Mouse (Mus musculus): ENCODE data around the gene B3gnt6. TPM values are rescaled to one million over a fixed set of nuclear protein-coding genes. Genes with fewer than 3 reads are reported as not detected.

B3gnt6 gene
- polyA plus RNA-seq, 1 experiment from 2014 or later = 0.15 TPM

- Histone ChIP-seq H3K36me3 (replicated peaks) (no peaks in the 10 kb centered on the region), H3K4me3 (replicated peaks) (no peak overlapping the region), H3K4me2 (no peak overlapping the region), H3K9ac (no peak overlapping the region), H3K9me3 (no peaks in the 10 kb centered on the region), H3K4me1 (peaks cover 21% of the 10 kb centered on the region; the same call in 1 of the 2 replicates), H3K27me3 (no peaks in the 10 kb centered on the region), H3K27ac (no peak overlapping the region)
- ATAC-seq (ENCODE audit: low FRiP score) = no peak
- WGBS = 52% methylated on average over 3 of the region's 3 CpGs
These were observed 56.6 kb downstream of the B3gnt6 start for GRCm38 (mm10) chr7:98142648-98143047.

Other genes with a start within 250 kb of the B3gnt6 start
- 18.9 and 19.4 TPM in 2 replicates for gene Myo7a, start 80.0 kb downstream of the B3gnt6 start, polyA plus RNA-seq (2016; fragmentation: Nextera tagmentation; extraction: Ambion mirVana)
- gene Omp, start 54.0 kb downstream of the B3gnt6 start, polyA plus RNA-seq (2016; fragmentation: Nextera tagmentation; extraction: Ambion mirVana) = 0.45 and 0.74 TPM in 2 replicates
- gene Capn5, start 21.2 kb downstream of the B3gnt6 start, polyA plus RNA-seq (2016; fragmentation: Nextera tagmentation; extraction: Ambion mirVana) = 8.3 and 9.3 TPM in 2 replicates
- 10.6 and 11.7 TPM in 2 replicates for gene Acer3, start 121.7 kb upstream of the B3gnt6 start, polyA plus RNA-seq (2016; fragmentation: Nextera tagmentation; extraction: Ambion mirVana)
- 6.5 and 7.7 TPM in 2 replicates for gene Tsku, start 161.8 kb upstream of the B3gnt6 start, polyA plus RNA-seq (2016; fragmentation: Nextera tagmentation; extraction: Ambion mirVana)
- not detected in 2 replicates for gene Gucy2d, start 240.9 kb upstream of the B3gnt6 start, polyA plus RNA-seq (2016; fragmentation: Nextera tagmentation; extraction: Ambion mirVana)

Measured in forebrain, embryonic 12.5 days (tissue).